Mouse (Mus musculus) embryonic fibroblast, embryonic 13.5 days (primary cell): ENCODE data around the gene Sept9. TPM values are rescaled to one million over a fixed set of nuclear protein-coding genes. Genes with fewer than 3 reads are reported as not detected.
"Not testable (repeated sequence)": the region's sequence is repeated elsewhere in the genome, so short reads cannot be mapped to it uniquely, and the experiment has no call there.

ENCODE experiments used
- H3K27ac ChIP-seq: 2 replicates; pipeline ENCODE4 v1.5.1; 2012; ENCODE audit warnings: low read length, control low read depth, inconsistent platforms; ENCODE audit not compliant: insufficient read depth
- H3K4me1 ChIP-seq: 2 replicates; pipeline ENCODE4 v1.6.1; 2011; ENCODE audit warnings: low read length; ENCODE audit not compliant: control insufficient read depth, insufficient read depth
- H3K4me3 ChIP-seq: 2 replicates; pipeline ENCODE4 v1.5.1; 2011; ENCODE audit warnings: mild to moderate bottlenecking, control low read depth, low read length; ENCODE audit not compliant: insufficient read depth
- CTCF ChIP-seq: IDR thresholded peaks from 2 replicates; pipeline ENCODE4 v1.5.1; 2011; ENCODE audit warnings: mild to moderate bottlenecking, control low read depth, low read length, moderate library complexity, borderline replicate concordance; ENCODE audit not compliant: insufficient read depth
- POLR2A ChIP-seq: IDR thresholded peaks from 2 replicates; pipeline ENCODE4 v1.6.1; 2011; ENCODE audit warnings: low read depth, mild to moderate bottlenecking, control low read depth, low read length, moderate library complexity
- polyA plus RNA-seq: library from polyadenylated mRNA; stranded (reverse); fragments of >200 nt; gene quantifications from 2 replicates; pipeline ENCODE4 v1.2.4, GENCODE M21; 2011; ENCODE audit warnings: low read depth; ENCODE audit not compliant: missing spikeins, insufficient read length

The Sept9 gene
- polyA plus RNA-seq, 1 experiment, result 198 TPM

- Histone ChIP-seq H3K4me3 (no peak overlapping the region), H3K4me1 (peaks cover 10% of the 10 kb centered on the region), H3K27ac (no peak overlapping the region)
- TF ChIP-seq CTCF, result no peak
- TF ChIP-seq POLR2A, result no peak
Measured at GRCm38 (mm10) chr11:117341218-117341617, 141.8 kb downstream of the Sept9 start.

- H3K4me1 ChIP-seq, result peaks cover 10% of the 10 kb centered on the region
- TF ChIP-seq POLR2A (no peak), CTCF (no peak)
- no peak overlapping the region for H3K27ac ChIP-seq
- H3K4me3 ChIP-seq, result no peak overlapping the region
Measured at GRCm38 (mm10) chr11:117342076-117342475, 142.6 kb downstream of the Sept9 start.

DNA sequence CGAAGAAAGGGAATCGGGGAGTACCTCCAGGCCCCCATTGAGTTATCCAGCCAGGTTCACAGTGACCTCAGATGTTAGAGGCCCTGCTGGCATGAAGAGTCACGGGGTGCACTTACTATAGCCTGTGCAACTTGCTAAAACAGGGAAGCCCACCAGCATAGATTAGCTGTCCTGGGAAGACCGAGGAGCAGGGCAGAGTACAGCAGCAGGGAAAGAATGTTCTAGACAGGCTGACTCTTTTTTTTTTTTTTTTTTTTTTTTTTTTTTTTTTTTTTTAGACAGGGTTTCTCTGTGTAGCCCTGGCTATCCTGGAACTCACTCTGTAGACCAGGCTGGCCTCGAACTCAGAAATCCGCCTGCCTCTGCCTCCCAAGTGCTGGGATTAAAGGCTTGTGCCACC, 143.0 kb downstream of the Sept9 start:
- not testable (repeated sequence) for H3K4me3 ChIP-seq, H3K4me1 ChIP-seq, H3K27ac ChIP-seq

GRCm38 (mm10) chr11:117343800-117344199, 144.3 kb downstream of the Sept9 start:
- no peak overlapping the region for H3K4me3 ChIP-seq
- peaks cover 12% of the 10 kb centered on the region for H3K4me1 ChIP-seq
- no peak overlapping the region for H3K27ac ChIP-seq
- TF ChIP-seq CTCF (no peak), POLR2A (no peak)

DNA sequence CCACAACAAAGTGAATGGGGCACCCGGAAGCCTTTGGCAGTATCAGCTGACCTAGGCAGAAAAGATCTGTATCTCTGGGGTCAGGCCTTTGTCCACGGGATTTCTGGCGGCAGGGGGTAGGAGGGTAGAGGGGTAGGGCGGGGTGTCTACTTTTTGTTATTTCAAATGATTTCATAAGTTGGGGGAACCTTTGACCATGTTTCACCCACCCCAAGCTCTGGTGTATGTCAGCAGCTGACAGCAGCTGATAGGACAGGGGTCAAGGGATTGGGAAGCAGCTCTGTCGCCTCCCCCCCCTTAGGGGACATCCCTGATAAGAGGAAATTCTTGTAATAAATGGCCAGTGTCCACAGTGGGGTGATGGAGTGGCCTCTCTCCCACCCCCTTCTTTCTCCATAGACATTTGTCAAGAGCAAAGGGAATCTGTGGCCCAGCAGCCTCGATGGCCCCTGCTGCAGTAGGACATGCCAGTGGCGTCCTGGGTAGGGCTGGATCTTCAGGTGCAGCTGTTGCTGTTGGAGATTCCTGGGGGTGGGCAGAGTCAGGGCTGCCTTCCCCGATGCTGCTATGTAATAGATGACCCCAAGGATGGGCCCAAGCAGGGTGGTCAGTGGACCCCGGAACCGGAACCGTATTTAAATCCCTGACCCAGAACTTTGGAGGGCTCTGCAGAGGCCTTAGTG, 145.0 kb downstream of the Sept9 start:
- H3K4me1 ChIP-seq, result peaks cover 19% of the 10 kb centered on the region
- TF ChIP-seq CTCF, result no peak
- TF ChIP-seq POLR2A, result no peak
- H3K27ac ChIP-seq, result no peak overlapping the region
- no peak overlapping the region for H3K4me3 ChIP-seq

DNA sequence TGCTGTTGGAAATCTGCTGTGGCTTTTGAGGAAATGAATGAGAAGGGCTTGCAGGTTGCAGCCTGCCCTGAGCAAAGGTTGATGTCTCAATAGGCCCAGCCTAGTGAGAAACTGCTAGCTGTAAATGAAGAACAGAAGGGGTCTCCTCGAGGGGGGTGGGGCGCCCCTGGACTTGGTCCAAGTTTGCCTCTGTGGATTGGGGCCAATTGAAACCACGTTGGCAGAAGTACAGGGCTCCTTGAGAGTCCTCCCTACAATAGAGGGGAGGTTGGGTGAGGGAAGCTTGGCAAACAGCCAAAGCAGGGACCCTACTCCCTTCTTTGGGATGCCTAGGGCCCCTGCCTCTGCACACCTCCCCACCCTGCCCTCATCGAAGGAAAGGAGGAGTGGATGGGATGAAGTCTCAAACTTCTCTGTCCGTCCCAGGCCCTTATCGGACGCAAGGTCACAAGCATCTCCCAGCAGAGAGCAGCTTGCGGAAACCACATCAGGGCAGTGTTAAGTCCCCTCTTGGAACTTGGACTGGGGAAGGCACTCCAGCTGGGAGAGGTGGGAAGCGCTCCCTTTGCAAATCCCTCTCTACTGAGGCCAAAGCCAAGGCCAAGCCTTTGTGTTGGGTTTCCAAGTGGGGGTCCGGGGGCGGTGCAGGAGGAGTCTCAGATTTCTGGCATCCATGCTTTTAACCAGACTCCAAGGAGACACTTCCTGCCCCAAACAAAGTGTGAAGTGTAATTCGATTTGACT, 145.7 kb downstream of the Sept9 start:
- H3K4me3 ChIP-seq, result no peak overlapping the region
- TF ChIP-seq POLR2A (no peak), CTCF (no peak)
- H3K4me1 ChIP-seq, result peaks cover 25% of the 10 kb centered on the region
- peak overlapping the region; percentile 32 for H3K27ac ChIP-seq

DNA sequence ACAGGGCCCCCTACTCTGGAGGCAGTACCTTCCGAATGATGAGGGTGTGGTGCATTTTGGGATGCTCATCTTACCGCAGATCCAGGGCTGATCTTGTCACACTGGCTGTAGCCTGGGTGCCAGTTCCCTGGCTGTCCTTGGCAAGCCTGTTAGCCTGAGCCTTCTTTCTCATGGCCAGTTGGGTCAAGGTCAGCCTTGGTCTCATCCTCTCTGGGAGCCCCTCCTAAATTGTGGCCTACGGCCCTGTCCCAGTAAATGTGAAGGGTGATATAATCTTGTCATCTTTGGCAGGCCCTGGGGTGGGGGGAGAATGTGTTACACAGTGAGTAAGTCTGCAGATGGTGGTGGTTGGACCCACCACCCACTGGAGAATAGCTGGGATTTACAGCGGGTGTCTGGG, 147.8 kb downstream of the Sept9 start:
- Histone ChIP-seq H3K4me1 (peaks cover 31% of the 10 kb centered on the region), H3K27ac (no peak overlapping the region), H3K4me3 (no peak overlapping the region)
- no peak for TF ChIP-seq POLR2A
- no peak for TF ChIP-seq CTCF

DNA sequence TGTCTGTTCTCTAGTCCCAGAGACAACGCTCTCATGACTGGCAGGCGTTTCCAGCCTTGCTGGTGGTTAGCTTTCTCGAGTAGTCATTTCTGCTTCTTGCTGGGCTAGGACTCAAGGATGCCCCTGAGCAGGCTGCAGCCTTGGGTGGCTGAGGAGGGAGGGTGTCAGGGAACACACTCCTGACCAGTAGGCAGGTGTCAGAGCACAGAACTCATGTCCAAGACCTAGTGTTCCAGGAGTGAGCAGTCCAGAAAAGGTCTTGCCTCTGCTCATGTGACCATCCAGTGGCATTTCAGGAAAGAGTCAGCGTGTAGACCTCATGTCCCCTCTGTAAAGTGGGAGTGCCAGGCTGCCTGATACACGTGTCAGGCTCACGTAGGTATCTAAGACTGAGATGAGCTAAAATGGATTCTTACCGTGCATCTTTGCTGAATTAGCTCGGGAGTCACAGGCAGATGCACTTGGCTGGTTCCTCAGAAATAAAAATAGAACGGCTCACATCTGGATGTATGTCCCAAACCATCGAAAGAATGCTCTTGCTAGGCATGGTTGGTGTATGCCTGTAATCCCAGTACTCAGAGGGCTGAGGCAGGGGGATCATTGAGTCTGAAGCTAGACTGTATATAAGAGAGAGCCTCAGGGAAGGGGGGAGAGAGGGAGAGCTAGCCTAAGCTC, 149.1 kb downstream of the Sept9 start:
- Histone ChIP-seq H3K4me3 (no peak overlapping the region), H3K27ac (peak overlapping the region; percentile 55), H3K4me1 (peaks cover 31% of the 10 kb centered on the region)
- TF ChIP-seq CTCF, result no peak
- no peak for TF ChIP-seq POLR2A

GRCm38 (mm10) chr11:117349429-117350363, 150.2 kb downstream of the Sept9 start:
- TF ChIP-seq POLR2A, result no peak
- H3K4me1 ChIP-seq, result peaks cover 31% of the 10 kb centered on the region
- peak overlapping the region; percentile 55 for H3K27ac ChIP-seq
- no peak overlapping the region for H3K4me3 ChIP-seq
